Mouse (Mus musculus) regulatory T cell (primary cell): Measurements from ENCODE around the gene Abca13.

Experiments used
- in situ Hi-C: fragments of 300-600 bp; cut with MboI, MseI; formaldehyde crosslinking; loops from one replicate; pipeline ENCODE4 v1.15.1; 2025; ENCODE audit warnings: high pct_unique_total_duplicates

Gene Abca13

GRCm38 (mm10) chr11:9666648-9667255, 475.0 kb downstream of the Abca13 start:
- in situ Hi-C loops = no loop called here

- in situ Hi-C loops = no loop called here
These were observed 477.7 kb downstream of the Abca13 start for GRCm38 (mm10) chr11:9669430-9669829.

DNA sequence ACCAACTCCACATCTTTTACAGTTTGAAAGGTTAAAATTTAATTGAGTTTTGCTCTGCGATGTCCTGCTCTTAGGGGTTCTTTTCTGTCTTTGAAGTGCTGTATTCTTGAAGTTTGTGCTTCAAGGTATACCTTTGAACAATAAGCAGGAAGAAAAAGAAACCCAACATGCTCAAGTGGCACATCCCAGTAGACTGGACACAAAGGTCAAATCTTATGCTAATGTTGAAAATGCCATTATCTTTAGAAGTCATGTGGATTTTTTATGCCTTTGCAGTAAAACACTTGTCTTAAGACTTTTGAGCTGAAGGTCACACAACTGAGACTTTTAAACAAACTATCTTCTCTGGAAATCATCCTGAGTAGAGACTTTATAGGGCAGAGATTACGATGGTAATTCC, 493.2 kb downstream of the Abca13 start:
- in situ Hi-C loops = loop anchor here (5.0 kb wide), 1 partner anchor 52 kb away; no protein-coding TSS in a partner anchor

GRCm38 (mm10) chr11:9705190-9705589, 513.4 kb downstream of the Abca13 start:
- in situ Hi-C loops = no loop called here

- in situ Hi-C loops = no loop called here
These were observed 536.2 kb downstream of the Abca13 start for GRCm38 (mm10) chr11:9727810-9728490.

- in situ Hi-C loops = no loop called here
These were observed 539.6 kb downstream of the Abca13 start for GRCm38 (mm10) chr11:9731300-9731699.
